Mouse (Mus musculus): Measurements from ENCODE around the gene Hipk2. TPM values are rescaled to one million over a fixed set of nuclear protein-coding genes. Genes with fewer than 3 reads are reported as not detected.

Hipk2 gene
- 26.7 and 30.6 TPM in 2 replicates for polyA plus RNA-seq (2014; fragmentation: Nextera tagmentation; extraction: Ambion mirVana)

- H3K4me1 ChIP-seq (ENCODE audit: control insufficient read depth, insufficient read depth, low read length) = peaks cover 24% of the 10 kb centered on the region
- no peaks in the 10 kb centered on the region for H3K9me3 ChIP-seq (ENCODE audit: control insufficient read depth, low read length)
- peak within 1 kb of the TSS; percentile 100 for H3K9ac ChIP-seq (ENCODE audit: low read length)
- WGBS = 0% methylated on average over 83 of the region's 108 CpGs
- H3K27me3 ChIP-seq (ENCODE audit: control insufficient read depth, insufficient read depth, low read length) = no peaks in the 10 kb centered on the region
- no peaks in the 10 kb centered on the region for H3K36me3 ChIP-seq (ENCODE audit: control insufficient read depth, insufficient read depth, low read length)
- peak; percentile 85 for ATAC-seq (ENCODE audit: insufficient read depth, low FRiP score, low TSS enrichment)
- peak within 1 kb of the TSS; percentile 92 for H3K27ac ChIP-seq (ENCODE audit: low read depth, low read length)
- DNase-seq (ENCODE audit: low spot score) = peak; percentile 94
- H3K4me3 ChIP-seq (ENCODE audit: low read depth, low read length) = peak within 1 kb of the TSS; percentile 100
- peak within 1 kb of the TSS; percentile 69 for H3K4me2 ChIP-seq (ENCODE audit: low read depth)
Measured at GRCm38 (mm10) chr6:38876071-38876911, at the start of gene Hipk2. TSS of gene Hipk2 (minus strand) at chr6:38876165.

GRCm38 (mm10) chr6:38925719-38926118 lies 49.8 kb upstream of the Hipk2 start:
- Histone ChIP-seq H3K9me3 (ENCODE audit: control insufficient read depth, low read length) (no peaks in the 10 kb centered on the region), H3K27me3 (ENCODE audit: control insufficient read depth, insufficient read depth, low read length) (no peaks in the 10 kb centered on the region), H3K4me1 (ENCODE audit: control insufficient read depth, insufficient read depth, low read length) (no peaks in the 10 kb centered on the region), H3K9ac (ENCODE audit: low read length) (no peak overlapping the region), H3K4me2 (ENCODE audit: low read depth) (0 out of 2 replicates have a peak overlapping the region, but pooled peaks have one; percentile 20), H3K27ac (ENCODE audit: low read depth, low read length) (no peak overlapping the region), H3K36me3 (ENCODE audit: control insufficient read depth, insufficient read depth, low read length) (no peaks in the 10 kb centered on the region), H3K4me3 (ENCODE audit: low read depth, low read length) (peak overlapping the region; percentile 20; the same call in 1 of the 2 replicates)
- 56% methylated on average over 7 of the region's 7 CpGs for WGBS
- ATAC-seq (ENCODE audit: insufficient read depth, low FRiP score, low TSS enrichment) (no peak), DNase-seq (ENCODE audit: low spot score) (peak; percentile 41)

- Histone ChIP-seq H3K4me2 (ENCODE audit: low read depth) (no peak overlapping the region), H3K9ac (ENCODE audit: low read length) (no peak overlapping the region), H3K36me3 (ENCODE audit: control insufficient read depth, insufficient read depth, low read length) (no peaks in the 10 kb centered on the region), H3K9me3 (ENCODE audit: control insufficient read depth, low read length) (no peaks in the 10 kb centered on the region), H3K27ac (ENCODE audit: low read depth, low read length) (no peak overlapping the region), H3K4me1 (ENCODE audit: control insufficient read depth, insufficient read depth, low read length) (no peaks in the 10 kb centered on the region), H3K27me3 (ENCODE audit: control insufficient read depth, insufficient read depth, low read length) (no peaks in the 10 kb centered on the region), H3K4me3 (ENCODE audit: low read depth, low read length) (no peak overlapping the region)
- no peak for ATAC-seq (ENCODE audit: insufficient read depth, low FRiP score, low TSS enrichment)
- DNase-seq (ENCODE audit: low spot score) = no peak
- 91% methylated on average over 18 of the region's 18 CpGs for WGBS
Measured at GRCm38 (mm10) chr6:38923870-38924817, 48.2 kb upstream of the Hipk2 start.

- H3K4me3 ChIP-seq (ENCODE audit: low read depth, low read length) = no peak overlapping the region
- H3K27ac ChIP-seq (ENCODE audit: low read depth, low read length) = no peak overlapping the region
- H3K9ac ChIP-seq (ENCODE audit: low read length) = no peak overlapping the region
- WGBS = 94% methylated on average over 4 of the region's 4 CpGs
- no peaks in the 10 kb centered on the region for H3K27me3 ChIP-seq (ENCODE audit: control insufficient read depth, insufficient read depth, low read length)
- no peaks in the 10 kb centered on the region for H3K4me1 ChIP-seq (ENCODE audit: control insufficient read depth, insufficient read depth, low read length)
- ATAC-seq (ENCODE audit: insufficient read depth, low FRiP score, low TSS enrichment) (no peak), DNase-seq (ENCODE audit: low spot score) (no peak)
- H3K36me3 ChIP-seq (ENCODE audit: control insufficient read depth, insufficient read depth, low read length) = no peaks in the 10 kb centered on the region
- H3K9me3 ChIP-seq (ENCODE audit: control insufficient read depth, low read length) = no peaks in the 10 kb centered on the region
- H3K4me2 ChIP-seq (ENCODE audit: low read depth) = no peak overlapping the region
Measured at GRCm38 (mm10) chr6:38923450-38923849, 47.5 kb upstream of the Hipk2 start.

- no peak for ATAC-seq (ENCODE audit: insufficient read depth, low FRiP score, low TSS enrichment)
- H3K36me3 ChIP-seq (ENCODE audit: control insufficient read depth, insufficient read depth, low read length) = no peaks in the 10 kb centered on the region
- no peaks in the 10 kb centered on the region for H3K4me1 ChIP-seq (ENCODE audit: control insufficient read depth, insufficient read depth, low read length)
- H3K4me3 ChIP-seq (ENCODE audit: low read depth, low read length) = no peak overlapping the region
- no peak overlapping the region for H3K27ac ChIP-seq (ENCODE audit: low read depth, low read length)
- H3K9ac ChIP-seq (ENCODE audit: low read length) = no peak overlapping the region
- no peak overlapping the region for H3K4me2 ChIP-seq (ENCODE audit: low read depth)
- WGBS = 64% methylated on average over 2 of the region's 2 CpGs
- H3K9me3 ChIP-seq (ENCODE audit: control insufficient read depth, low read length) = no peaks in the 10 kb centered on the region
- no peaks in the 10 kb centered on the region for H3K27me3 ChIP-seq (ENCODE audit: control insufficient read depth, insufficient read depth, low read length)
- no peak for DNase-seq (ENCODE audit: low spot score)
Measured at GRCm38 (mm10) chr6:38922517-38922916, 46.6 kb upstream of the Hipk2 start.

GRCm38 (mm10) chr6:38921810-38922116 lies 45.8 kb upstream of the Hipk2 start:
- H3K9ac ChIP-seq (ENCODE audit: low read length) = no peak overlapping the region
- WGBS = 90% methylated on average over 8 of the region's 8 CpGs
- DNase-seq (ENCODE audit: low spot score) (no peak), ATAC-seq (ENCODE audit: insufficient read depth, low FRiP score, low TSS enrichment) (no peak)
- no peak overlapping the region for H3K4me3 ChIP-seq (ENCODE audit: low read depth, low read length)
- no peaks in the 10 kb centered on the region for H3K36me3 ChIP-seq (ENCODE audit: control insufficient read depth, insufficient read depth, low read length)
- H3K9me3 ChIP-seq (ENCODE audit: control insufficient read depth, low read length) = no peaks in the 10 kb centered on the region
- no peak overlapping the region for H3K27ac ChIP-seq (ENCODE audit: low read depth, low read length)
- H3K4me1 ChIP-seq (ENCODE audit: control insufficient read depth, insufficient read depth, low read length) = no peaks in the 10 kb centered on the region
- H3K27me3 ChIP-seq (ENCODE audit: control insufficient read depth, insufficient read depth, low read length) = no peaks in the 10 kb centered on the region
- no peak overlapping the region for H3K4me2 ChIP-seq (ENCODE audit: low read depth)

GRCm38 (mm10) chr6:38921095-38921809 lies 45.3 kb upstream of the Hipk2 start:
- DNase-seq (ENCODE audit: low spot score) = no peak
- Histone ChIP-seq H3K4me1 (ENCODE audit: control insufficient read depth, insufficient read depth, low read length) (no peaks in the 10 kb centered on the region), H3K4me2 (ENCODE audit: low read depth) (no peak overlapping the region), H3K36me3 (ENCODE audit: control insufficient read depth, insufficient read depth, low read length) (no peaks in the 10 kb centered on the region), H3K27ac (ENCODE audit: low read depth, low read length) (no peak overlapping the region), H3K27me3 (ENCODE audit: control insufficient read depth, insufficient read depth, low read length) (no peaks in the 10 kb centered on the region), H3K9ac (ENCODE audit: low read length) (no peak overlapping the region), H3K9me3 (ENCODE audit: control insufficient read depth, low read length) (no peaks in the 10 kb centered on the region), H3K4me3 (ENCODE audit: low read depth, low read length) (no peak overlapping the region)
- ATAC-seq (ENCODE audit: insufficient read depth, low FRiP score, low TSS enrichment) = no peak
- WGBS = 84% methylated on average over 17 of the region's 17 CpGs

GRCm38 (mm10) chr6:38920141-38920540 lies 44.2 kb upstream of the Hipk2 start:
- ATAC-seq (ENCODE audit: insufficient read depth, low FRiP score, low TSS enrichment) = no peak
- DNase-seq (ENCODE audit: low spot score) = no peak
- WGBS = 76% methylated on average over 6 of the region's 6 CpGs
- Histone ChIP-seq H3K4me3 (ENCODE audit: low read depth, low read length) (no peak overlapping the region), H3K27ac (ENCODE audit: low read depth, low read length) (no peak overlapping the region), H3K4me1 (ENCODE audit: control insufficient read depth, insufficient read depth, low read length) (no peaks in the 10 kb centered on the region), H3K4me2 (ENCODE audit: low read depth) (no peak overlapping the region), H3K9me3 (ENCODE audit: control insufficient read depth, low read length) (no peaks in the 10 kb centered on the region), H3K36me3 (ENCODE audit: control insufficient read depth, insufficient read depth, low read length) (no peaks in the 10 kb centered on the region), H3K27me3 (ENCODE audit: control insufficient read depth, insufficient read depth, low read length) (no peaks in the 10 kb centered on the region), H3K9ac (ENCODE audit: low read length) (no peak overlapping the region)

Measured in neural tube, embryonic 11.5 days (tissue).